Mouse (Mus musculus) regulatory T cell (primary cell): ENCODE measurements around the gene Got1.

Source experiments
- in situ Hi-C: fragments of 300-600 bp; cut with MboI, MseI; formaldehyde crosslinking; loops from one replicate; pipeline ENCODE4 v1.15.1; 2025; ENCODE audit warnings: high pct_unique_total_duplicates

Got1 gene

GRCm38 (mm10) chr19:43524187-43525103 is at the start of gene Got1:
TSS of gene Got1 (minus strand) at chr19:43524605.
- in situ Hi-C loops = loop anchor here (5.0 to 10.0 kb wide), 2 partner anchors 153 to 1680 kb away; partner anchors contain the start of gene Frat2

DNA sequence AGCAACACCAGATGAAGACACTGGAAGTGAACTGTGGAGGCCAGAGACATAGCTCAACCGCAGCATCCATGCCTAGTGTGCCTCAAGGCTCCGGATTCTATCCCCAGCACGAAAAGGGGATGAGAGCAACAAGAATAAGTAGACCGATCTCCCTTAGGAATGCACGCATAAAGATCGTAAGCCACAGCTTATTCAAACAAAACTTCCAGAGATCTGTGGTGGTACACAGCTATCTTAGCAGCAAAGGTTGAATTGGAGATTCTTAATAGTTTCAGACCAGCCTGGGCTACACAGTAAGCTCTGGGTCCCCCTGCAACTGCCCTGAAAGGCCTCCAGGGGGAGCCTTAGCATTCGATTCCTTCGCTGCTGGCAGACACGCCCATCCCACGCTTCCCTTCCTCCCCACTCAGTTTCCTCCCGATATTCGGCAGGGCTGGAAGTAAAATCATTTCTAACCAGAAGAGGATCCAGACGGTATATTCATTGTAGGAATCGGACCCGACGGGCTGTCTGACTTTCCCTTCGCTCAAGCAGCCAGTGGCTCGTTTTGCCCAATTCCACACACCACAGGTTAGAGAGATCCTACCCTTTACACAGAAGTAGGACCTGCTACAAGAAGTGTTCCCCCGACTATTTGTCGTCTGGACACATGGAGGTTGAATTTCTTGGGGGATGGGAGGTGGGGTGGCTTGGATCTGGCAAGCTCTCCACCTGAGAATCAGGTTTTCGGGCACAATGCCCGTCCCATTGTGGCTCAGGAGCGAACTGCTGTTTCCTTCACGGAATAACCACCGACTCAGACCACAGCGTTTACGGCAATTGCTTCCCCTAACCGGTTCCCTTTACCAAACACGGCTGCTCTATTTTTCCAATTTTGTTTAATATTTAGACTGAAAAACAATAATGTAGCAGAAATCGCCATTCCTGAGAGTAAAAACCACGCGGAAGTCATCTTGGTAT is 46.7 kb upstream of the Got1 start:
- in situ Hi-C loops = loop anchor here (5.0 to 10.0 kb wide), 2 partner anchors 56 to 1104 kb away; no protein-coding TSS in a partner anchor

DNA sequence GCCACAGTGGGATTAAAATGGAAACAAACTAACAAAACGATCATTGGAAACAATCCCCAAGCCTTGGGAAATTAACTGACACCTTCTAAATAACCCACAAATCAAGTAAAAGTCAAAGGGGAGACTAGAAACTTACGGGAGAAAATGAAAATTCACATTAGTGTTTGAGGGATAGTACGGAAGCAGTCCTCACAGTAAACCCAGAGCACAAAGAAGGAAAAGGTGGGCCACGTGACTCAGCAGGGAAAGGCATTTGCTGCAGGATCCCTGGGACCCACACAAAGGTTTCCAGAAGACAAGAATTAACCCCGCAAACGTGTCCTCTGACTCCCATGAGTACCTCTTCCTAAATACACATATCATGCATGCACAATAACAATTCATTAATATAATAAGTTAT is 44.7 kb upstream of the Got1 start:
- in situ Hi-C loops = no loop called here

GRCm38 (mm10) chr19:43568298-43568697 is 43.9 kb upstream of the Got1 start:
- in situ Hi-C loops = no loop called here

DNA sequence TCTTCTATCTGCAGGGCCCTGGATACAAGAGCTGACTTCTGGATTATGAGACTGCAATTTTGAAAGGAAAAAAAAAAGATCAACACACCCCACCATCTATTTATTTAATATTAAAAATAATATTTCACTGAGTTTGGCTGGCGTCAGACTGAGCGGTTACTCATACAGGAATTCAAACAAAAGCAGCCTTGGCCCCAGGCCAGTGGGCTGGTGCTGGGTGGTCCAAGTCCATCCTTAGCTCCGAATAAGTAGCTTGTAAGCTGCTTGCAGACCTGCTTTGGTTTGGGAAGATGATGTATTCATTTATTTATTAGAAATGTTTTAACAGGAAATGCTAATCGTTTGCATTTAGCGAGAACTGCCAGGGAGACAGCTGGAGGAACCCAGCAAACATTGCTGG is 38.8 kb upstream of the Got1 start:
- in situ Hi-C loops = no loop called here

DNA sequence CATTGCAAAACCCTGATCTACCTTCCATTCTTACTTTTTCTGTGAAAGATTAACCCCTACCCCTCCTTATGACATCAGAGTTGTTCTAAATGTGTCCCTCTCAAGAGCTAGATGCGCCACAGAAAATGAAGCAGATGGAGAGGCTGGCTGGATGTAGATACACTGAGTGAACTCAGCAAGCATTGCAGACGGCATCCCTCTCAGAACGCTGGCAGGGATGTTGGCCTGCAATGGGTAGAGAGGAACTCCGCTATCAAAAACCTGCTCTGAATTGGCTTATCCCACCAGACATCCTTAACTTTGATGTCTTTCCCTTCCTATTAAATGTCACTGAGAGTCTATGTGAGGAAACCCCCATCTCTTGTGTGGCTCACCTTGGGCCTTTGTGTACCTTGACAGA is 37.4 kb upstream of the Got1 start:
- in situ Hi-C loops = no loop called here

- in situ Hi-C loops = no loop called here
These were observed 35.8 kb upstream of the Got1 start for GRCm38 (mm10) chr19:43560244-43560643.

DNA sequence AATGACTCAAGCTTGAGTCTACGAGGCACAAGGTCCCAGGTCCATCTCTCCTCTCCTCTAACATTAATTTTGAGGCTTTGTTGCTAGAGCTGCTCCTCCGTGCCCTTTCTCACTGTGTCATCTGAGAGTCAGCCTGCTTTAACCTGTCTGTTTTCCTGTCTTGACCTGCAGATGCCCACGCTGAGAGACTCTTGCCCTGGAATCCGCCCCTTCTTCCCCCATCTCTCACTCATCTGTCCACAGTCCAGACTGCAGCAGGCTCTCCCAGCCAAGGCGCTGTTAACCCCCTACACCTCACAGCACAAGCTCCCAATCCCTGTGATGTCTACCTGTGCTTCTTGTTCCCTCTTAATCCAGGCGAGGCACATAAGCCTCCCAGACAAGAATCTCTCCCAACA is 27.1 kb upstream of the Got1 start:
- in situ Hi-C loops = no loop called here

DNA sequence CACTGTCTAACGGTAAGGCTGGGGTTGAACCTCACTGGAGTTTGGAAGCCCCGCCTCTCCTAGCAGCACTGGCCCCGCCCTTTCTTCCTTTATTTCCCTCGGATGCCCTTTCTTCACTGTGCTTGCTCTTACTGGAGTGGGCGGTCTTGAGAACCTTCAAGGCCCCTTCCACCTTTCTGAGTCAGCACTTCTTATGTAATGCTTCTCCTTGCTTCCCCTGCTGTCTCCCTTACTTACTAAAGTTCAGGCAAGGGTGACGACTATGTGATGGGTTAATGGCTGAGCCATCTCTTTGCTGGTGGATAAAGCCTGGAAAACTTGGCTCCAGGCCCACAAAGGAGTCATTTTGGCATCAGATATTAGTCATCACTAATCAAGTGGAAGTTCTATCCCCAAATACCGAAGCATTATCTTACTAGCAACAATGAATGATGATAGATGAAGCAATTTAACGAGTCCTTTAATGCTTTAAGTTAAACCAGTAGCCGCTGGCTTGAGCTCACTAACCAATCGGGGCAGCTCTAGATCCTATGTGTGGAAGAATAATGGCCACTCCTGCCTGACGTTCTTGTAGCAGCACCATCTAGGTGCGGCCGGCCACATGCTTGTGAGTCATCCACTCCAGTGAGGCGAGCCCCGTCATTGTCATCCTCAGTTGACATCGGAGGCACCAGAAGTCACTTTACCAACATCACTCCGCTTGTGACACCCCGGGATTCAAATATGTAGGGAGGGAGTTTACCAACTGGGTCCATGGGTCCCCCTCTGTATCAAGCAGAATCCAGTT is 26.5 kb upstream of the Got1 start:
- in situ Hi-C loops = no loop called here

GRCm38 (mm10) chr19:43548060-43548459 is 23.7 kb upstream of the Got1 start:
- in situ Hi-C loops = no loop called here

GRCm38 (mm10) chr19:43546337-43547117 is 22.1 kb upstream of the Got1 start:
- in situ Hi-C loops = no loop called here

DNA sequence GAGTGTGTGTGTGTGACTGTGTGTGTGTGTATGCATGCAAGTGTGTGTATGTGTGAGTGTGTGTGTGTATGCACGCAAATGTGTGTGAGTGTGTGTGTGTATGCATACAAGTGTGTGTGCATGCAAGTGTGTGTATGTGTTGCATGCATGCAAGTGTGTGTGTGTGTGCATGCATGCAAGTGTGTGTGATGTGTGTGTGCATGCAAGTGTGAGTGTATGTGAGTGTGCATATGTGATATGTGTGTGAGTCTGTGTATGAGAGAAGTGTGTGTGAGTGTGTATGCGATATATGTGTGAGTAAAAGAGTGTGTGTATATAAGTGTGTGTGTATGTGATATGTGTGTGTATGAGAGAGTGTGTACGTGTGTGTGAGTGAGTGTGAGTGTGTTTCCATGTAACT is 11.0 kb upstream of the Got1 start:
- in situ Hi-C loops = no loop called here

DNA sequence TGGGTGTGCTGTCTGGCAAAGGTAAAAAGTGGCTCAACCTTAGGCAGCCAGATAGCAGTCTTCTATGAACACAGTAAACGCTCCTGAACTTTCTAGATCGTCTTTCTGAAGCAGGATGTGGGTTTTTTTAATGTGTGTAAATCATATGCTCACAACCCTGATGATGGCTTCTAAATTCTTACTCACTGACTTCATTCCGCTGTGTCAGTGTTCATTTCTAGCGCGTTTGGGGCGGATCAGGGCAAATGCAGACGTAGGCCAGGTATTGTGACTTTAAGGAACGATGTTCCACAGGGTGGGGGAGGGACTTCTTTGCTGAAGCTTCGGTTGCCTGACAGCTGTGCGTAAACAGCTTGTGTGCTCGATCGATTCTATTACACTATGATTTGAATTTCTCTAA is 6.5 kb upstream of the Got1 start:
- in situ Hi-C loops = no loop called here

- in situ Hi-C loops = no loop called here
These were observed 5.9 kb upstream of the Got1 start for GRCm38 (mm10) chr19:43530197-43530770.

- in situ Hi-C loops = loop anchor here (10.0 kb wide), 1 partner anchor 1683 kb away; the partner anchor contains the start of gene Frat2
These were observed 3.7 kb upstream of the Got1 start for GRCm38 (mm10) chr19:43528056-43528587.

DNA sequence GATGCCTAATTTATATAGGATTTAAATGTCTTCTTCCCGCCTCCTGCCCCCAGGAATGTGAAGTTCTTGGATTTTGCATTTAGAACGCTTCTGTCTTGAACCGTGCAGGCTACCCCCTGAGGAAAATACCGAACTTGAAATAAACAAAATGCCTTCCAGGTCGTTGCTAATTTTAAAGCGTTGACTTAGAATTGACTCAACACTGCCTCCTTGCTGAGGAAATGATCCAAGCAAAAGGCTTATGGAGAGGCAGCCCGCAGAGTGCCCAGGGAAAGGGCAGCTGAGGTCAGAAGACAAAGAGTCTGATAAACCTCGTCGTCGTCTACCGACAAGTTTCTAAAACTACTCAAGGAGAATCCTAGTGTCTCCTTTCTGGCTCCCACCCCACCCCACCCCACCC is 2.7 kb upstream of the Got1 start:
- in situ Hi-C loops = loop anchor here (10.0 kb wide), 1 partner anchor 1682 kb away; the partner anchor contains the start of gene Frat2

DNA sequence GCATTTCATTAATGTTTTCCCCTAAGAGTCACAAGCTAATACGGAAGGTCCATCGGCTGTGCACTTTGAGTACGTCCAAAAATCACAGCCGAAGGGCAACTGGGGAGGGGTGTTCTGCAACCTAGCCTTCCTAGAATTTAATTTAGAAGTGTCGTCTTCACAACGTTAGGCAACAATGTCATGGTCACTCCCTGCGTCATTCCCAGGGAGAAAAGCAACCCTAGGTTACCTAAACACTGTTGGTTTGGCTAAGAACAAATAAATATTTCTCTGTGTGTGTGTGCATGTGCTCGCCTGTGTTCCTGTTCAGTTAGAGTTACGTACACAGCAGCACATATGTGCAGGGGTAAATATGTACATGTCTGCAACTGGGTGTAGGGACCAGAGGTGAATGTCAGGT is 1.6 kb upstream of the Got1 start:
- in situ Hi-C loops = loop anchor here (10.0 kb wide), 1 partner anchor 1681 kb away; the partner anchor contains the start of gene Frat2

GRCm38 (mm10) chr19:43525566-43525965 is 1.2 kb upstream of the Got1 start:
- in situ Hi-C loops = loop anchor here (10.0 kb wide), 1 partner anchor 1681 kb away; the partner anchor contains the start of gene Frat2

GRCm38 (mm10) chr19:43525104-43525482 is 688 bp upstream of the Got1 start:
- in situ Hi-C loops = loop anchor here (10.0 kb wide), 1 partner anchor 1680 kb away; the partner anchor contains the start of gene Frat2
